Mouse (Mus musculus): Measurements from ENCODE around the gene Olfr312. TPM values are rescaled to one million over a fixed set of nuclear protein-coding genes. Genes with fewer than 3 reads are reported as not detected.
"Not testable (repeated sequence)": the region's sequence is repeated elsewhere in the genome, so short reads cannot be mapped to it uniquely, and the experiment has no call there.

Gene Olfr312
- not detected in 2 replicates for polyA plus RNA-seq (2012; rRNA removed)

DNA sequence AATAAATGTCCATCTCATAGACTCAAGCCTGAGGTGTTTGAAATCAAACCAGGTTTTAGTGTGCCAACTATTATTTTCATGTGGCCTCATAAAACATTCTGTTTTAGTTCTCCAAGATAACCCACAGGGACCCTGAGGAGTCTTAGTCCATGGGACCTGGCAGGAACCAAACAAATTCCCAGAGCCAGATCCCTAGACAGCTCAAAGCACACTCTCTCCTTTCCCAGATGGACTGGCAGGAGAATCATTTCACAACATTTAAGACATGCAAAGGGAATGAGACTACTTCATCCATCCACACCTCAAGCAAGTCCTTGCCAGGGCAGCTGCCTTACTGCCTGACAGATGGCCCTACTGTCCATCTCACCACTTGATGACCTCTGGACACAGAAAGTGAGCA, at the start of gene Olfr312:
Olfr312 (plus strand) TSS at position 301 of the 400 bp plus-strand sequence.
- H3K27me3 ChIP-seq (ENCODE audit: control insufficient read depth, insufficient read depth, low read length); DNase-seq; H3K4me3 ChIP-seq (replicated peaks; ENCODE audit: insufficient read depth, low read depth, low read length); H3K27ac ChIP-seq (ENCODE audit: insufficient read depth, low read length); H3K4me1 ChIP-seq (ENCODE audit: control insufficient read depth, insufficient read depth, low read length): not testable (repeated sequence)

DNA sequence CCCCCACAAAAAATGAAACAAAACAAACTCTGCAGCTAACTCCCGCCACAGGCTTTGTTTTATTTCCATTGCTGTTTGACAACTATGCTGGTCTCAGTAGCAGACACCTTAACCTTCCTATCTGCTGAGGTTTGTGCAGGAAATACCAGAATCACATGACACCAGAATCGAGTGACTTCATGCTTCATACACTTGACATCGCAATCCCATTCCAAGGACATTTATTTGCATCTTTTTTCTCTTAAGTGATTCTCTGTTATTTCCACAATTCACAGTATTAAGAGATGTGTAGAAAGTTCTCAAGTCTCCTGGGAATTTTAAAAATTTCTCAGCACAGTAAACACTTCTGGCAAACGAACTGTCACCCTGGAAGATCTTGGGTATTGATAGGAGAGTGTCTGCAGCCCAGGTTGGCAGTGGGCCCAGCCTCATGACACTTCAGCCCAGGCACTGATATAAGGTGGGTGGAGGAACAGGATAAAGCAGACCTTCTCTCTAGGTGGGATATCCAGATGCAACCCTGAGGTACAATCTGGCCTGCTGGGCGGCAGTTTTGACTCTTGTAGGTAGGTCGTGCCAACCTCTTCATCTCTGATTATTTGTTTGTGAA, 46.5 kb upstream of the Olfr312 start, which contains the start of gene Olfr314:
Olfr314 (plus strand) TSS at position 473 of the 610 bp plus-strand sequence.
- WGBS = 69% methylated on average over 6 of the region's 6 CpGs
- no peak for DNase-seq
- TF ChIP-seq CTCF (IDR thresholded peaks at IDR 0.05; ENCODE audit: borderline replicate concordance, insufficient read depth, low read depth, low read length) = no peak
- TF ChIP-seq POLR2A (IDR thresholded peaks at IDR 0.05; ENCODE audit: borderline replicate concordance, insufficient read depth, low read length) = no peak
- no peak within 1 kb of the TSS for H3K27ac ChIP-seq (ENCODE audit: insufficient read depth, low read length)
- no peak within 1 kb of the TSS for H3K4me3 ChIP-seq (replicated peaks; ENCODE audit: insufficient read depth, low read depth, low read length)
- no peaks in the 10 kb centered on the region for H3K27me3 ChIP-seq (ENCODE audit: control insufficient read depth, insufficient read depth, low read length)
- H3K4me1 ChIP-seq (ENCODE audit: control insufficient read depth, insufficient read depth, low read length) = no peaks in the 10 kb centered on the region

DNA sequence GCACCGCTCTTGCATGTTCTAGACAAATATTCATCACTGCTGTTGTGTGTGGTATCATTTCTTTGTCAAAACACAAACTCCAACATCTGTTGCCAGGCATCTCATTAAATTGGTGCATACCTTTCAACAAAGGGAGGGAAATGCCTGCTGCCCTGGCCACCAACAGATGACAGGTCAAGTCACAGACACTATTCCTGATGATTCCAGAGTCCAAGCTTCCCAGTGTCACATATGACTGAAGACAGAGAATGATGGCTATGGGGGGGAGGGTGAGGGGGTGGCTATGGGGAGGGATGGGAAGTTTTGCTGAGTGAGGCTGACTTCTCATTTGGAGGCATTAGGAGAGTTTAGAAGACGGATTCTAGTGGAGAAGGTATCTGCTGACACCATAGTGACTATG, 44.9 kb upstream of the Olfr312 start:
- WGBS = 79% methylated on average over 2 of the region's 2 CpGs
- no peak overlapping the region for H3K4me3 ChIP-seq (replicated peaks; ENCODE audit: insufficient read depth, low read depth, low read length)
- TF ChIP-seq CTCF (IDR thresholded peaks at IDR 0.05; ENCODE audit: borderline replicate concordance, insufficient read depth, low read depth, low read length) (no peak), POLR2A (IDR thresholded peaks at IDR 0.05; ENCODE audit: borderline replicate concordance, insufficient read depth, low read length) (no peak)
- no peaks in the 10 kb centered on the region for H3K27me3 ChIP-seq (ENCODE audit: control insufficient read depth, insufficient read depth, low read length)
- no peaks in the 10 kb centered on the region for H3K4me1 ChIP-seq (ENCODE audit: control insufficient read depth, insufficient read depth, low read length)
- H3K27ac ChIP-seq (ENCODE audit: insufficient read depth, low read length) = no peak overlapping the region
- DNase-seq = no peak

DNA sequence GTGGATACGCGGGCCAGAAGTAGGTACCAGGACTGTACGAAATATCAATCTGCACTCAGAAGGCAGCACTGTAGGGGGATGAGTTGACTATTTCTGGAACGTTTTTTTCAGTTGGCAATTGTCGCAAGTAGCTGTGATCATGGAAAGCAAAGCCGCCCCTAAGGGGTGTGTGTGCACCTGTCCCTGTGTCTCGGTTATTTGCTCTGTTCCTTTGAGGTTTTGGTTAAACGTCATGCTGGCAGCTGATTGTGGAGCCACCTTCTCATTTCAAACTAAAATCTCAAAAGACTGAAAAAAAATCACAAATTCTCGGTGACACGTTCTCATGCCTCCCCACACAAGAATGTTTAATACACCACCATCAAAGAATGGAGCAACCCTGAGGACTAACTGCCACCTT, 41.4 kb upstream of the Olfr312 start:
- Histone ChIP-seq H3K4me3 (replicated peaks; ENCODE audit: insufficient read depth, low read depth, low read length) (no peak overlapping the region), H3K4me1 (ENCODE audit: control insufficient read depth, insufficient read depth, low read length) (no peaks in the 10 kb centered on the region), H3K27ac (ENCODE audit: insufficient read depth, low read length) (no peak overlapping the region), H3K27me3 (ENCODE audit: control insufficient read depth, insufficient read depth, low read length) (no peaks in the 10 kb centered on the region)
- WGBS = 77% methylated on average over 10 of the region's 10 CpGs
- no peak for TF ChIP-seq POLR2A (IDR thresholded peaks at IDR 0.05; ENCODE audit: borderline replicate concordance, insufficient read depth, low read length)
- no peak for TF ChIP-seq CTCF (IDR thresholded peaks at IDR 0.05; ENCODE audit: borderline replicate concordance, insufficient read depth, low read depth, low read length)
- DNase-seq = no peak

DNA sequence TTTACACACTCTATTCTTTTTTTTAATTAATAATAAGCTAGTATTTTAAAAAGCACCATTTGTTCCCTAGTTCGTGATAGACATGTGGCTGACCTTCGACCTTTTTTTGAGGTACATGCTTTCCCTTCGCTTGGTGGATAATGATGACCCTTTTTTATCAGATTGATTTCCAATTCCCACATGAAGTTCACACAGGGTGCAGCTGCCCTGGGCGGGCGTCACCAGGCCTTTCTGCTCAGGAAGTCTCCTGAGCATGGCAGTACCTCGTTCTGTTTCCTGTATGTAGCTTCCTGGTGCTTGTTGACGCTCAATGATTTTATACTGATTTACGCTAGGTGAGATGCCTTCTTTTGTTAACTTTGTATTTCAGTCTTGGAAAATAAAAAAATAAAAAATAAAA, 40.7 kb upstream of the Olfr312 start:
- TF ChIP-seq CTCF (IDR thresholded peaks at IDR 0.05; ENCODE audit: borderline replicate concordance, insufficient read depth, low read depth, low read length) (no peak), POLR2A (IDR thresholded peaks at IDR 0.05; ENCODE audit: borderline replicate concordance, insufficient read depth, low read length) (no peak)
- Histone ChIP-seq H3K27ac (ENCODE audit: insufficient read depth, low read length) (no peak overlapping the region), H3K4me1 (ENCODE audit: control insufficient read depth, insufficient read depth, low read length) (no peaks in the 10 kb centered on the region), H3K4me3 (replicated peaks; ENCODE audit: insufficient read depth, low read depth, low read length) (no peak overlapping the region), H3K27me3 (ENCODE audit: control insufficient read depth, insufficient read depth, low read length) (no peaks in the 10 kb centered on the region)
- DNase-seq = no peak
- WGBS = 91% methylated on average over 8 of the region's 8 CpGs

DNA sequence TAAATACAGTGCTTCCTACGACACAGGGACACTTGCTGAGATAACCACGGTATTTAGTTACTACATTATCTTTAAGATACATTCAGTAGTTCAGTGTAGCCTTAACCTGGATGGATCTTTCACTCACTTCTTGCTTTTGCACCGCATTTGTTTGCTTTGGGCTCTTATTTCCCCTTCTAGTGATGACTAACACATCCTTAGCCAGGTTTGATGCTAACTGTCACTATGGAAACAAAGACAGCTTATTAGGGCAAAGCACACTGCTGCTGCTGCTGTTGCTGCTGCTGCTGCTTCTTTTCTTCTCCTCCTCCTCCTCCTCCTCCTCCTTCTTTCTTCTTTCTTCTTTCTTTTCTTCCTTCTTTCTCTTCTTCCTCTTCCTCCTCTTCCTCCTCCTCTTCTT, 39.5 kb upstream of the Olfr312 start:
- H3K27ac ChIP-seq (ENCODE audit: insufficient read depth, low read length) = no peak overlapping the region
- TF ChIP-seq CTCF (IDR thresholded peaks at IDR 0.05; ENCODE audit: borderline replicate concordance, insufficient read depth, low read depth, low read length) (no peak), POLR2A (IDR thresholded peaks at IDR 0.05; ENCODE audit: borderline replicate concordance, insufficient read depth, low read length) (no peak)
- H3K4me3 ChIP-seq (replicated peaks; ENCODE audit: insufficient read depth, low read depth, low read length) = no peak overlapping the region
- H3K27me3 ChIP-seq (ENCODE audit: control insufficient read depth, insufficient read depth, low read length) = no peaks in the 10 kb centered on the region
- no peaks in the 10 kb centered on the region for H3K4me1 ChIP-seq (ENCODE audit: control insufficient read depth, insufficient read depth, low read length)
- no peak for DNase-seq
- 25% methylated on average over 3 of the region's 3 CpGs for WGBS

DNA sequence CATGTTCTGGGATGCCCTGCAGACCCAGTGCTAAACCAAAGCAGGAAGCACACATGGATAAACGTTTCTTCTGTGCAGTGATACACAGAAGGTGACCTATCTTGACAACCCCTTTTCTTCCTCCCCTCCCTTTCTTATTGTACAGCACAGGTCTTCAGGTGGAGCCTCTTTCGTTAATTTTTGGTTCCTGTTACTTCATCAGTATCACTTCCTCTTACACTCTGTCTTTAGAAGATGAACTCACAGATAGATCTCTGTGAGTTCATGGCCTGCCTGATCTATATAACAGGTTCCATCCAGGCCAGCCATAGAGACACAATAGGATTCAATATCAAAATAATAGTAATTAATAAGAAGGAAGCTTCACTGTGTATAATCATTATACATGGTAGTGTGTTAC, 39.0 kb upstream of the Olfr312 start:
- Histone ChIP-seq H3K27ac (ENCODE audit: insufficient read depth, low read length) (no peak overlapping the region), H3K4me3 (replicated peaks; ENCODE audit: insufficient read depth, low read depth, low read length) (no peak overlapping the region), H3K27me3 (ENCODE audit: control insufficient read depth, insufficient read depth, low read length) (no peaks in the 10 kb centered on the region), H3K4me1 (ENCODE audit: control insufficient read depth, insufficient read depth, low read length) (no peaks in the 10 kb centered on the region)
- no peak for TF ChIP-seq POLR2A (IDR thresholded peaks at IDR 0.05; ENCODE audit: borderline replicate concordance, insufficient read depth, low read length)
- TF ChIP-seq CTCF (IDR thresholded peaks at IDR 0.05; ENCODE audit: borderline replicate concordance, insufficient read depth, low read depth, low read length) = no peak
- WGBS = 67% methylated on average over 2 of the region's 2 CpGs
- DNase-seq = no peak

DNA sequence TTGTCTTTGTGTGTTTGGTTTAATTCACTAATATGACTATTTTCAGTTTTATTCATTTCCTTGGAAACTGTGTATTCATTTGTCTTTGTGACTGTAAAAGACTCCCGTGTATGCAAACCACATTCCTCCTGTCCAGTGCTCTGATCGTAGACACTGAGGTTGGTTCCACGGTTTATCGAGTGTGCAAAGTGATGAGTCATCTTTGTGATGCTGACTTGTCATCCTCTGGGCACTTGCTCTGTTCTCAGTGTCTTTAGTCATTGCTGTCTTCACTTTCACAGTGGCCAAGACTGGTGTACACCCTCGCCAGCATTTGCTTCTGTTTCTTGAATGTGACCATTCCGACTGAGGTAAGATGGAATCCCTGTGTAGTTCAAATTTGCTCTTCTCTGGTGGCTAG, 38.4 kb upstream of the Olfr312 start:
- no peak for DNase-seq
- TF ChIP-seq CTCF (IDR thresholded peaks at IDR 0.05; ENCODE audit: borderline replicate concordance, insufficient read depth, low read depth, low read length) = no peak
- no peak for TF ChIP-seq POLR2A (IDR thresholded peaks at IDR 0.05; ENCODE audit: borderline replicate concordance, insufficient read depth, low read length)
- no peaks in the 10 kb centered on the region for H3K27me3 ChIP-seq (ENCODE audit: control insufficient read depth, insufficient read depth, low read length)
- H3K27ac ChIP-seq (ENCODE audit: insufficient read depth, low read length) = no peak overlapping the region
- no peaks in the 10 kb centered on the region for H3K4me1 ChIP-seq (ENCODE audit: control insufficient read depth, insufficient read depth, low read length)
- WGBS = 72% methylated on average over 6 of the region's 6 CpGs
- H3K4me3 ChIP-seq (replicated peaks; ENCODE audit: insufficient read depth, low read depth, low read length) = no peak overlapping the region

Data from cerebellum, adult 2 months (tissue).